In genomic region chr1:59439941-59440340, GRCm38 (mm10) we compare ENCODE assay signal across 10 mouse cellular contexts.
"Had no signal": no experiment of that assay in that cellular context is flagged by ENCODE, and none has a peak within 500 bp of the region (broad histone marks: within the 10 kb centered on the region; RNA-seq: fewer than 3 reads in every experiment).

No protein-coding gene starts in this region.

- H3K9ac ChIP-seq: limb, embryonic 13.5 days; liver, embryonic 13.5 days; lung, embryonic 14.5 days; midbrain, embryonic 13.5 days had no signal

- H3K27ac ChIP-seq: limb, embryonic 13.5 days; liver, embryonic 13.5 days; macrophage; midbrain, embryonic 13.5 days; stomach, postnatal 0 days had no signal

- H3K36me3 ChIP-seq: limb, embryonic 13.5 days; liver, embryonic 13.5 days; midbrain, embryonic 13.5 days had no signal

- H3K4me3 ChIP-seq: limb, embryonic 13.5 days; liver, embryonic 13.5 days; midbrain, embryonic 13.5 days had no signal

- H3K4me2 ChIP-seq: limb, embryonic 13.5 days; liver, embryonic 13.5 days; lung, embryonic 14.5 days; midbrain, embryonic 13.5 days had no signal

- H3K27me3 ChIP-seq: limb, embryonic 13.5 days; liver, embryonic 13.5 days; midbrain, embryonic 13.5 days had no signal

- H3K9me3 ChIP-seq: limb, embryonic 13.5 days; liver, embryonic 13.5 days; midbrain, embryonic 13.5 days had no signal

- ATAC-seq: lung, postnatal 0 days; midbrain, embryonic 13.5 days had no signal

- DNase-seq: liver; liver, embryonic 13.5 days; lung, embryonic 14.5 days; thymus, adult 2 months; thymus, postnatal 14 days had no signal
